Mouse (Mus musculus): ENCODE measurements around the gene Psmf1. TPM values are rescaled to one million over a fixed set of nuclear protein-coding genes. Genes with fewer than 3 reads are reported as not detected.

The Psmf1 gene
- total and polyA plus RNA-seq, 3 experiments, result 60.2 to 112 TPM; not detected in 1

DNA sequence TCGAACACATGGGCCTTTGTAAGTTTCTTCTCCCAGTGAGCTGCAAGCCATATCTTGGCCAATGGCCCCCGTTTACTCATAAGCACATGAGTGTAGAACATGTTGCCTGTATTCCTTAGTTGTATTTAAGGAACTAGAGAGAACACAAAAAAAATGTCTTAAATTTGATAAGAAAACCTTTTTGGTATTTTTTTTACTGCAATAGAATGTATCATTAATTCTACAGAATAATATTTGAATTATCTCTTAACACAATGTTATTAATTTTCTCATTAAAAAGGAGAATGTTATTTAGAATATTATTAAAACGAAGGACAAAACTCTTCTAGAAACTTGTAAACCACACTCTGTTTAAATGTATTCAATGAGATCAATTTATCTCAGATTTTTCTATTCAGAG, 75.6 kb downstream of the Psmf1 start, which contains the start of gene Rad21l:
Gene Rad21l, minus strand, starts transcription at position 101 of the 400 bp plus-strand sequence.
- Histone ChIP-seq H3K36me3 (ENCODE audit: control insufficient read depth in 1 of 2, insufficient read depth in 2 of 2, low read length in 2 of 2) (no peaks in the 10 kb centered on the region), H3K4me3 (ENCODE audit: control insufficient read depth in 1 of 2, insufficient read depth in 1 of 2, low read depth in 2 of 2, low read length in 2 of 2) (no peak within 1 kb of the TSS), H3K4me1 (ENCODE audit: control insufficient read depth in 1 of 2, insufficient read depth in 2 of 2, low read length in 2 of 2) (no peaks in the 10 kb centered on the region), H3K27ac (ENCODE audit: control insufficient read depth, low read depth, low read length) (no peak within 1 kb of the TSS), H3K27me3 (ENCODE audit: control insufficient read depth in 1 of 2, insufficient read depth in 2 of 2, low read length in 2 of 2) (peaks cover 0 to 3% of the 10 kb centered on the region in 2 experiments), H3K79me2 (ENCODE audit: control insufficient read depth, insufficient read depth, low read length, poor library complexity) (no peaks in the 10 kb centered on the region), H3K9ac (ENCODE audit: control insufficient read depth, low read depth, low read length, poor library complexity, severe bottlenecking) (no peak within 1 kb of the TSS), H3K9me3 (replicated peaks; ENCODE audit: insufficient read depth, low read length) (no peaks in the 10 kb centered on the region)
- no peak for DNase-seq (ENCODE audit: low read depth, low spot score)
- TF ChIP-seq NRF1 (IDR thresholded peaks at IDR 0.05; ENCODE audit: insufficient read depth, low read depth, low read length, poor library complexity, severe bottlenecking), result no peak
- TF ChIP-seq ELF1 (IDR thresholded peaks at IDR 0.05; ENCODE audit: low read depth, low read length), result no peak

Other genes with a start within 250 kb of the Psmf1 start
- gene Fkbp1a, start 201.7 kb downstream of the Psmf1 start, total RNA-seq (2012; rRNA removed), result 26.2 and 33.0 TPM in 2 replicates
- 1,000 to 10,000 TPM in 1 of 2 experiments, 100 to 1,000 TPM in 1; 304 to 1,080 TPM for gene Fkbp1a, start 201.7 kb downstream of the Psmf1 start, polyA plus RNA-seq (2012; ENCODE audit: insufficient read depth in 1 of 2, insufficient read length in 2 of 2, low read depth in 1 of 2, low replicate concordance in 2 of 2, missing spikeins in 1 of 2)
- not detected in 2 replicates for gene Sdcbp2, start 171.6 kb downstream of the Psmf1 start, total RNA-seq (2012; rRNA removed)
- gene Sdcbp2, start 171.6 kb downstream of the Psmf1 start, polyA plus RNA-seq (2012; ENCODE audit: insufficient read depth in 1 of 2, insufficient read length in 2 of 2, low read depth in 1 of 2, low replicate concordance in 2 of 2, missing spikeins in 1 of 2), result under 1 TPM in 1 of 2 experiments, not detected in 1; 0.25 TPM
- not detected in 2 replicates for gene Snph, start 111.6 kb downstream of the Psmf1 start, total RNA-seq (2012; rRNA removed)
- not detected for gene Snph, start 111.6 kb downstream of the Psmf1 start, polyA plus RNA-seq (2012; ENCODE audit: insufficient read depth in 1 of 2, insufficient read length in 2 of 2, low read depth in 1 of 2, low replicate concordance in 2 of 2, missing spikeins in 1 of 2)
- not detected in 2 replicates for gene Rad21l, start 75.7 kb downstream of the Psmf1 start, total RNA-seq (2012; rRNA removed)
- gene Rad21l, start 75.7 kb downstream of the Psmf1 start, polyA plus RNA-seq (2012; ENCODE audit: insufficient read depth in 1 of 2, insufficient read length in 2 of 2, low read depth in 1 of 2, low replicate concordance in 2 of 2, missing spikeins in 1 of 2), result not detected
- gene Tmem74b, start 42.2 kb downstream of the Psmf1 start, total RNA-seq (2012; rRNA removed), result not detected in 2 replicates
- not detected for gene Tmem74b, start 42.2 kb downstream of the Psmf1 start, polyA plus RNA-seq (2012; ENCODE audit: insufficient read depth in 1 of 2, insufficient read length in 2 of 2, low read depth in 1 of 2, low replicate concordance in 2 of 2, missing spikeins in 1 of 2)
- not detected in 2 replicates for gene Rspo4, start 98.7 kb upstream of the Psmf1 start, total RNA-seq (2012; rRNA removed)
- not detected for gene Rspo4, start 98.7 kb upstream of the Psmf1 start, polyA plus RNA-seq (2012; ENCODE audit: insufficient read depth in 1 of 2, insufficient read length in 2 of 2, low read depth in 1 of 2, low replicate concordance in 2 of 2, missing spikeins in 1 of 2)
- not detected in 2 replicates for gene Angpt4, start 167.0 kb upstream of the Psmf1 start, total RNA-seq (2012; rRNA removed)
- not detected for gene Angpt4, start 167.0 kb upstream of the Psmf1 start, polyA plus RNA-seq (2012; ENCODE audit: insufficient read depth in 1 of 2, insufficient read length in 2 of 2, low read depth in 1 of 2, low replicate concordance in 2 of 2, missing spikeins in 1 of 2)
- 5.7 TPM in 2 replicates for gene Fam110a, start 236.0 kb upstream of the Psmf1 start, total RNA-seq (2012; rRNA removed)
- 10 to 100 TPM in 1 of 2 experiments, not detected in 1; 10.8 TPM for gene Fam110a, start 236.0 kb upstream of the Psmf1 start, polyA plus RNA-seq (2012; ENCODE audit: insufficient read depth in 1 of 2, insufficient read length in 2 of 2, low read depth in 1 of 2, low replicate concordance in 2 of 2, missing spikeins in 1 of 2)

Measured in MEL (cell line).